Mouse (Mus musculus): ENCODE measurements around the gene Arhgef15.

Arhgef15 gene

GRCm38 (mm10) chr11:68911531-68912177, 45.6 kb downstream of the Arhgef15 start:
- no peak for DNase-seq

GRCm38 (mm10) chr11:68908846-68909503, 48.3 kb downstream of the Arhgef15 start:
- no peak for DNase-seq

- no peak for DNase-seq
These were observed 50.0 kb downstream of the Arhgef15 start for GRCm38 (mm10) chr11:68907251-68907650.

GRCm38 (mm10) chr11:68906461-68906790, 50.9 kb downstream of the Arhgef15 start:
- no peak for DNase-seq

GRCm38 (mm10) chr11:68905665-68906460, 51.4 kb downstream of the Arhgef15 start:
- no peak for DNase-seq

GRCm38 (mm10) chr11:68905138-68905531, 52.1 kb downstream of the Arhgef15 start:
- no peak for DNase-seq

GRCm38 (mm10) chr11:68904375-68905137, 52.7 kb downstream of the Arhgef15 start:
- peak; percentile 88 for DNase-seq

- DNase-seq, result no peak
These were observed 53.5 kb downstream of the Arhgef15 start for GRCm38 (mm10) chr11:68903775-68904174.

GRCm38 (mm10) chr11:68902823-68903222, 54.5 kb downstream of the Arhgef15 start:
- DNase-seq, result no peak

- no peak for DNase-seq
These were observed 54.9 kb downstream of the Arhgef15 start for GRCm38 (mm10) chr11:68902367-68902766.

GRCm38 (mm10) chr11:68902047-68902364, 55.3 kb downstream of the Arhgef15 start:
- DNase-seq, result no peak

GRCm38 (mm10) chr11:68901351-68902046, 55.8 kb downstream of the Arhgef15 start, which contains the start of gene Rpl26:
Gene Rpl26, plus strand, starts transcription at chr11:68901583.
- peak; percentile 100 for DNase-seq

GRCm38 (mm10) chr11:68900519-68901350, 56.5 kb downstream of the Arhgef15 start:
- no peak for DNase-seq

GRCm38 (mm10) chr11:68899815-68900214, 57.5 kb downstream of the Arhgef15 start:
- no peak for DNase-seq

- no peak for DNase-seq
These were observed 58.5 kb downstream of the Arhgef15 start for GRCm38 (mm10) chr11:68898790-68899189.

- DNase-seq, result no peak
These were observed 59.4 kb downstream of the Arhgef15 start for GRCm38 (mm10) chr11:68897838-68898237.

- peak; percentile 57 for DNase-seq
These were observed 60.2 kb downstream of the Arhgef15 start for GRCm38 (mm10) chr11:68897120-68897519.

- DNase-seq, result no peak
These were observed 61.0 kb downstream of the Arhgef15 start for GRCm38 (mm10) chr11:68896247-68896646.

- no peak for DNase-seq
These were observed 63.3 kb downstream of the Arhgef15 start for GRCm38 (mm10) chr11:68893911-68894464.

All from retina, postnatal 1 day (tissue).